Mouse (Mus musculus): ENCODE measurements around the gene Srrm1. TPM values are rescaled to one million over a fixed set of nuclear protein-coding genes. Genes with fewer than 3 reads are reported as not detected.

Gene Srrm1
- total RNA-seq (2023) = 100 to 1,000 TPM; 218 to 236 TPM

GRCm38 (mm10) chr4:135353066-135353793 is at the start of gene Srrm1:
Gene Srrm1 (minus strand): TSS chr4:135353321.

DNA sequence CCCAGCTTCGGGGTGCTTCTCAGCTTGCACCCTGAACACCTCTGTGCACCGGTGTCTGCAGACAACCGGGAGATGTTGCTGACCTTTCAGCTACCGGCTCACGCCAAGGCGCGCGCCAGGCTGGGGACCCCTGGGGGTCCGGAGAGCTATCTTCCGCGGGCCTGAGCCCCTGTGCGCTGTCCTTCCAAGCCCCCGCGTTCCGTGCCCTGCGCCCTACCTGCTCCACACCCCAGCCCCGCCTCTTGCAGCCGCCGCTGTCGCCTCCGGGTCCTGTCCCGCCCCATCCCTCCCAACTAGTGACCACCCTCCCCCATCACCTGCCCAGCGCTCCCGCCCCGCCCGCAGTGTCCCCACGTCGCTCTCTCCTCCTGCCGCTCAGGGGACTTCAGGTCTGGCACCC is 44.9 kb upstream of the Srrm1 start, which contains the start of gene Ncmap:
Ncmap (minus strand) TSS at position 237 of the 400 bp plus-strand sequence.

GRCm38 (mm10) chr4:135272640-135273306 is 80.3 kb downstream of the Srrm1 start, which contains the start of gene Clic4:
Gene Clic4 (minus strand): TSS chr4:135272814.

Other genes starting within 250 kb of the Srrm1 start
- 100 to 1,000 TPM; 125 to 126 TPM for gene Runx3, start 232.7 kb downstream of the Srrm1 start, total RNA-seq (2023)
- 10 to 100 TPM; 33.4 to 38.2 TPM for gene Clic4, start 80.5 kb downstream of the Srrm1 start, total RNA-seq (2023)
- not detected for gene Ncmap, start 44.9 kb upstream of the Srrm1 start, total RNA-seq (2023)
- gene Rcan3, start 80.5 kb upstream of the Srrm1 start, total RNA-seq (2023) = 1 to 10 TPM; 6.0 to 8.1 TPM
- gene Stpg1, start 141.5 kb upstream of the Srrm1 start, total RNA-seq (2023) = not detected
- 10 to 100 TPM; 22.5 to 24.2 TPM for gene Nipal3, start 141.7 kb upstream of the Srrm1 start, total RNA-seq (2023)
- gene Grhl3, start 220.3 kb upstream of the Srrm1 start, total RNA-seq (2023) = not detected

All from monocyte, adult 59 days (primary cell).